Mouse (Mus musculus) adrenal gland, adult 8-10 months (tissue): ENCODE data around the gene Rtp2. TPM values are rescaled to one million over a fixed set of nuclear protein-coding genes. Genes with fewer than 3 reads are reported as not detected.
"Not testable (repeated sequence)": the region's sequence is repeated elsewhere in the genome, so short reads cannot be mapped to it uniquely, and the experiment has no call there.

ENCODE experiments used
- DNase-seq: peaks from one replicate; pipeline ENCODE4 v3.0.0; 2022
- total RNA-seq, 4 experiments: library from RNA; stranded (reverse); gene quantifications; 2 replicates each; pipeline ENCODE4 v1.2.4; 2022

Rtp2 gene
- total RNA-seq, 4 experiments from 2014 or later: not detected

DNA sequence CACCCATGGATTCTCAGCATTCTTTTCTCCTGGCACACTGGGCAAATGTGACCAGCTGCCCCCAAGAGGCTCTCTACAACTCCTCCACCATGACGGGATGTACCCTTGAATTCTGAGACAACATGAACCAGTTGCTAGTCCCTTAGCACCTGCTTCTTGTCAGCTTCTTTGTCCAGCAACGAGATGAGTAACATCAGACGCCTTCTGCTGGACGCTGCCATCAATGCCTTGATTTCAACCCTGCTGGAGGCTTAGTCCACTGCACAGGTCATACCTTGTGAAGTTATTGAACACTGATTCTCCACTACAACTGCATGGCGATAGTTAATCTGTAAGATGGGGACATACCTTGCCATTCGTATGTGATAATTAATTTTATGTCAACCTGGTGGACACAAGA, 15.5 kb upstream of the Rtp2 start:
- DNase-seq: no peak

DNA sequence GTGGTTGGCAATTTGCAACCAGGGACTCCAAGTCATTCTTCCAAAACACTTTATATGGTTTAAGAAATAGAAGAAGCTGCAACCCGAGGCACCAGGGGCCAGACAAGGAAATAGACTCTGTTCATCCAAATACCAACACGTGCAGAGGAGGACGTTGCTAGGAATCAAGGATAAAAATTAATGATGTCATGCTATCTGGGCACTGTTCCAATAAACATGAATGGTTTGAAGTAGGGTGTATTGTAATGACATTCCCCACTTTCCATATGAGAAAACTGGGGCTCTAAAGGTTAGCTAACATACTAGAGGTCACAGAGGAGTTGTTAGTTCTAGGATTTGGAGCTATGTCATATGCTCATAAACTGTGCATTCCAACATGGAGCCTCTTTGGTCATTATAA, 12.6 kb upstream of the Rtp2 start:
- no peak for DNase-seq

DNA sequence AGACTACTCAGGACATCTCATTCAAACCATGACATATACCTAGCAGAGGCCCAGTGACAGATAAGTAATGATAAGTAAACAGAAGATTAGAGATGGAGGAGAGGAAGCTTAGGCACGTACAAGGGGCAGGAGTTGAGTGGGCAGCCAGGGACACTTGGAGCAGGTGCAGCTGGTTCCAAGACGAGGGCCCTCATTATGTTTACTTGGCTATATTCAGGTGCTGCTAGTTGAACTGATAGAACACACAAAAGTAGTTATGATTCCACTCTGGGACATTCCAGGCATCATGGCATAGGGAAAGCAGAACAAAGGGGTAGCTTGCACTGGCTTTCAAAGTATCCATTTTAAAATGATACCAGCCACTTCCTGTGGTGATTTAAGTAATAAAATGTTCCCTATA, 2.2 kb upstream of the Rtp2 start:
- DNase-seq: no peak

DNA sequence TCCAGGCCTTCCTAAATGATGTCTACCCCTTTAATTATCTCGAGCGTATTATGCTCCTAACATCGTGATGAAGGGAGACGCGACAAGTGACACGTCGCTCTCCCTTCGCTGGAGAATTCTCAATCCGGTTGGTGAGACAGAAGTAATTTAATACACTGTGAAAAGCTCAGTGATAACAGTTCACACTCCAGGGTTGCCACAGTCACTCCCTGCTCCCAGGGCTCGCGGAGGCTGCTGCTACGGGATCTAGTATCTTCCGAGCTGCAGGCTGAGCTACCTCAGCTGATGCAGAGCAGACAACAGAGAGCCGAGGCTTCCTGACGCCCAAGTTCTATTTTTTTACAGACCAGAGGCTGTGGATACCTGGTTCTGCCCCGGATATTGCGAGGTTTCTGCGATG, 919 bp downstream of the Rtp2 start:
- DNase-seq: no peak

DNA sequence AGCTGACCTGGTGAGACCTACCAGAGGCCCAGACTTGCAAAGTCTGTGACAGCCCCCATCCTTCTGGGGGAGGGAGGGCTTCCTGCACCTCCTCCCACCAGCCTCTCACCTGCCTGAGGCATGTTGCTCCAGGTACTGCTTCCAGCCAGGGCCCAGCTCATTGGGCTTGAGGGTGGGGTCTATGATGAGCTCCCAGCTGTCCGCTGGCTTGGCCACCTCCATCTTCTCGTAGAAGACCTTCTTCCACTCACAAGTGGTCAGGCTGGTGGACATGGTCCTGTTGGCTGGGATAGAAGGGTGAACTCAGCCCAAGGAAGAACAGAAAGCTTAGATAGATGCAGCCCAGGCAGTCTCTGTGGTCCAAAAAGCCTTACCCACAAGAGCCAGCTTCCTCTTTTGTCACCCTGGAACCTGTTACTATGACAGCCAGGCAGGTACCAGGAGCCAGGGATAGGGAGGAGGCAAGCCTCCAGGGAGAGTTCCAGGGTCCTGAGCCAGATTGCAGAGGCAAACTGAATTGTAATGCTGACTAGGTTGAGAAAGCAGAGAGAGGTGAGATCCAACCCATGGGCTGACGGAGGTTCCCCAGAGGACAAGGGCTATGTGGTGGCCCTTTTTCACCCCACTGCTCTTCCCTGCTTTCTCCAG, 1.6 kb downstream of the Rtp2 start:
- no peak for DNase-seq

DNA sequence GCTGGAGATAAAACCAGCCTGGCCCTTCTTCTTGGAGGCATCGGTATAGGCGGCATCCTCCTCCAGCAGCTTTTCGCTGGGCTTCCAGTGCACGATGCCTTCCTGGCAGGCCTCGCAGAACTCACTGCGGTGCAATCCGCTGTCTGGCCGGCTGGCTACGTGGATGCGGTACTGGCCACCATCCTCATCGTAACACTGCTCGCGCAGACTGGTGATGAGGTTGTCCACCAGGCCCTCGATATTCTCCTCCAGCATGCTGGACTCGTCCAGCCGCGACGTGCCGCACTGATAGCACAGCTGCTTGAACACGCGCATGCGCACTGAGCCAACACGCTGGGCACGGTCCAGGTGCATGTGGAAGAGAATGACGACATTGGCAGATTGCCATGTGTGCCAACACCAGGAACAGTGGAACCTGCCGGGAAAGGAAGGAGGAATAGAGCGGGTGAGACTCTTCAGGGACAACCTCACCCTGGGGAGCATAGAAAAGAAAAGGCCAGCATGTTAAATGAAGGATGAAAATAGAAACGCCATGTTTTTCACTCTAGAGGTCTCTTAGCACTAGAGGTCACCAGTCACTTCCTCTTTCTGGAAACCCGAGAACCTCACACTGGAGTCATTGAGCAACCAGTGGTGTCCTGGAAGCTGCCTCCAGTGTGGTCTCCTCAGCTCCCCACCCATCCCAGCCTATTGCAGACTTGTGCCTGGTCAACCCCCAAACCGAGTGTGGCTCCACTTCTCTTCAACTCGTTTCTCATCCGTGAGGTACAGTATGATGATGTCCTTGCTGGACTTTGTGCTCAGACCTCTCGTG, 4.7 kb downstream of the Rtp2 start:
- DNase-seq: no peak

DNA sequence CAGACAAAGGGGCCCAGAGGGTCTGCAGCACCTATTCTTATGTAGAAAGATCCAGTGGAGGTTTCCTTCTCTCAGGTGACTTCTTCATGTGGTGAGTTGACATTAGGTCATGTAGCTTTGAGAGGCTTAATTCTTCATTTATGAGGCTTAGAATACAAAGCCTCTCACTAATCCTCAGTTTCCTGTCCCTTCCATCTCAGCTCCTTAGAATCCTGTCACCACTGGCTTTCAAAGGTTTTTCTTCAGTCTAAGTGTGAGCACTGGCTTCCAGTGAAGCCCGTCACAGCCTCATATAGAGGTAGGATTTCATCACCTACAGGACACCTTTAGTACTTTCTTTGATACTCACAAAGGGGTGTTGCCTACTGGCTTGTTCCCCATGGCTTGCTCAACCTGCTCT, 9.3 kb downstream of the Rtp2 start:
- no peak for DNase-seq

DNA sequence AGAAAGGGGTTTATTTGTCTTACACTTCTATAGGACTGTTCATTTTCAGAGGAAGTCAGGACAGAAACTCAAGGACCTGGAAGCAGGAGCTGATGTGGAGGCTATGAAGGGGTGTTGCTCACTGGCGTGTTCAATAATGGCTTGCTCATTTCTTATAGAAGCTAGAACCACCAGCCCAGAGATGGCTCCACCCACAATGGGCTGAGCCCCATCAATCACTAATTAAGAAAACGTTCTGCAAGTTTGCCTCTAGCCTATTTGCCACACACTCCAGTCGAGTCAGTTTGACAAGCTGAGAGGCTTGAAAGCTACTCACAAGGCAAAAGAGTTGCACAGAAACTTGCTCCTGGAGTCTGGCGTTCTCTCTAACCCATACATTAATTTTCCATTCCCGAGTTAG, 10.5 kb downstream of the Rtp2 start:
- DNase-seq: no peak

DNA sequence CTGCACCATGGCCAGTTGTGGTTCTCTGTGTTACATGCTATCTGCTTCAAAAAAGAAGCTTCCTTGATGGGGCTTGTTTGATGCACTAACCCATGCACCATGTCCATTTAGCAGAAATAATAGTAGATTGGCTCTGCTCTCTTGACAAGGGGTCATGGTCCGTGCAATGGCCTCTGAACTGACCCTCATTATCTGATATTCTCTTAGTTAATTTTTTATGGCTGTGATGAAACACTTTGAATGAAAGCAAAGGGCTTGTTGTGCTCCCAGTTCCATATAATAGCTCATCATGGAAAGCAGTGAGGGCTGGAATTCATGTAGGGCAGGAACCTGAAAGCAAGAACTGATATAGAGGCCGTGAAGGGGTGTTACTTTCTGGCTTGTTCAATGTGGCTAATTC, 12.8 kb downstream of the Rtp2 start:
- no peak for DNase-seq

DNA sequence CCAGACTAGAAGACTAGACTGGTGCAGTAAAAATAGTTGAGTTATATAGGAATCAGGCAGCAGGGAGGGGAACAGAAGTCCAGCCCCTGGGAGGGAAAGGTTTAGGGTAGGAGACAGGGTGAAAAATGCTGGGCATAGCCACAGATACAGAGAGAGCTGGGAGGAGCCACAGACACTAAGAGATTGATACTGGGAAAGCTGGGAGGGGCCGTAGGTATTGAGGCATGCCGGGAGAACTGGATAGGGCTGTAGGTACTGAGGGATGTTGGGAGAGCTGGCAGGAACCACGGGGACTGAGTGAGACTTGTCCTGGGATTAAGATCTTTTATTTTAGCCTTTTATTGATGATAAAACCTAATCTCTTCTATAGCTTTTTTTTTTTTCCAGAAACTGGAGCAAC, 18.8 kb downstream of the Rtp2 start:
- no peak for DNase-seq

DNA sequence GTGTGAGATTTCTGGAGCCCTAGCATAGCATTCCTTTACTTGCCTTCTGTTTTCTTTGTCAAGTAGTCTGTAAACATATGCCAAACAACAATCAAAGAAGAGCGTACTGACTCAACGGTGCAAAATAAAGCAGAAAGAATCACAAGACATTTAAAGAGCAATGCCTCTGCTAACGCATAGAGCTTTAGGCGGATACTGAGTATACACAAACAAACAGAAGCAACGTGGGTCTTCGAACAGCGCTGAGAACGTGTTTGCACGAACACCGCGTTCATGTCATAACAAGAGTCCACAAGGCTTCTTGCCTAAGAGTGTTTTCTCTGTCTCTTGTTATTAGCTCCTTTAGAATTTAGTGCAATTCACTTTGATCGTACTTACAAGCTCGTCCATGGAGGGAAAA, 19.5 kb downstream of the Rtp2 start:
- DNase-seq: no peak

DNA sequence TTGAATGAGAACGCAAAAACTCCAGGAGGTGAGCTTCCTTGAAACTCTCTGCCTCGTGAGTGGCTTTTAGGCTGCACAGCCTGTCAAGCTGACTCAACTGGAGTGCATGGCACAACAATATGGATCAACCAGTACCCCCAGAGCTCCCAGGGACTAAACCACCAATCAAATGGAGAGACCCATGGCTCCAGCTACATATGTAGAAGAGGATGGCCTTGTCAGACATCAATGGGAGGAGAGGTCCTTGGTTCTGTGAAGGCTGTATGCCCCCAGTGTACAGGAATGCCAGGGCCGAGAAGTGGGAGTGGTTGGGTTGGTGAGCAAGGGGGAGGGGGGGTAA, 23.2 kb downstream of the Rtp2 start:
- not testable (repeated sequence) for DNase-seq

DNA sequence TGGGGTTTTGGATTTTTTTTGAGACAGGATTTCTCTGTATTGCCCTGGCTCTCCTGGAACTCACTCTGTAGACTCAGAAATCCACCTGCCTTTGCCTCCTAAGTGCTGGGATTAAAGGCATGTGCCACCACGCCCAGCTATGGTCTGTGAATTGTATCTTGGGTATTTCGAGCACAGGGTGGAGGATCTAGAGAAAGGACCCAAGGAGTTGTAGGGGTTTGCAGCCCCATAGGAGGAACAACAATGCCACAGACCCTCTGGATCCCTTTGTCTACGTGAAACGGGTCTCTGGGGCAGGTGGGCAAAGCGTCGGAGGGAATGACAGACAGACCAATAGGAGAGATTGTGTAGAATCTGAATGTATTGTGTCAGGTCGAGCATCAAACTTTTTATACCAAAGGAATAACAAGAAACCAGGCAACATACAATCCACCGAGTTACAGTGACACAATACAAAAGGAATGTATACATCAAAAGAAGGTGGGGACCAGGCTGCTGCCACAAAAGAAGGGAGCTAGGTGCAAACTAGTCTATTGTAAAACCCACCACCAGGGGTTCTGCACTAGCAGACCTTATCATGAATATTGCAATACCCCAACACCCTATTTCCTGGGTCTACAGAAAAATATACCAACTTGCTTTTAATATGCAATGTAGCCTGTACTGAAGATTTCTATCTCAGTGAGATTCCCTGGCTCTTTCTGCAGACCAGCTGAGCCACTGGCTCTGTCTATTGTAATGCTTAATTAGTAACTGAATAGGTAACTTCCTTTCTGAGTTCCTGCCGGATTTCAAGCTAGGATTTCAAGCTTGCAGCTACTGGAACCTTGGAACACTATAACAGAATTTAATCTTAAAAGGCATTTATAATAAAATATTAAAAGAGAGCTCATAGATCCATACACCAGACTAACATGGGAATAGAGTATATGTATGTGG, 23.8 kb downstream of the Rtp2 start:
- not testable (repeated sequence) for DNase-seq

DNA sequence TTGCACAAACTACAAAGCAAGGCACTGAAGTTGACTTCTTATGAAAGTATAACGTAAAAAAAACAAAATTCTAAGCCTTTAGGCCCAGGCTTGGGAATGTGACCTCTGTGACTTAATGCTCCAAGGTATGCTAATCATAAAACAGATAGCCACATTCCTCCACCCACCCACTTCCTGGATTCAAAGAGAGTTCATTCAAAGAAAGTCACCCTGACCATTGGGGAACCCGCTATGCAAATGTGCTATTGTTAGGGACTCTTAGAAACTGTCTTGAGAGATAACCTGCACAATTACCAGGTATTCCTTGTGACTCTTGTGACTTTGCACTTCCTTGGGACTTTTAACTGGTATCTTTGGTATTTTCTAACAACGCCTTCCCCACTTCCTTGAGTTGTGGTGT, 25.6 kb downstream of the Rtp2 start:
- DNase-seq: not testable (repeated sequence)

DNA sequence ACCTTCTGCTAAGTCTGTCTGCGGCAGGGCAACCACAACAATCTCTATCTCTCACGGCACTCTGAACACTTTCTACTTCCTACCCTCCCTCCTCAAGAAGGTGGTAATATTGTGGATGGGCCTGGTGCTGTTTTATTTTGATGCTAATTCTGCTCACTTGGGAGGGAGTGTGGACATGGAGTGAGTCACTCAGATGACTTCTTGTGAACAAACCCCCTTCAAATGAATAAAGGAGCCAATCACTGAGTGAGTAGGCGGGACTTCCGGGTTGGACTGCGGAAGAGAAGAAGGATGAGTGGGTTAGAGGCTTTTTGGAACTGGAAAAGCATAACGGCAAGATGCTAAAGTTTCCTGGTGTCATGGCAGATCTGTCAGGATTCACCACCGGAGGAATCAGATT, 30.8 kb downstream of the Rtp2 start:
- DNase-seq: no peak

DNA sequence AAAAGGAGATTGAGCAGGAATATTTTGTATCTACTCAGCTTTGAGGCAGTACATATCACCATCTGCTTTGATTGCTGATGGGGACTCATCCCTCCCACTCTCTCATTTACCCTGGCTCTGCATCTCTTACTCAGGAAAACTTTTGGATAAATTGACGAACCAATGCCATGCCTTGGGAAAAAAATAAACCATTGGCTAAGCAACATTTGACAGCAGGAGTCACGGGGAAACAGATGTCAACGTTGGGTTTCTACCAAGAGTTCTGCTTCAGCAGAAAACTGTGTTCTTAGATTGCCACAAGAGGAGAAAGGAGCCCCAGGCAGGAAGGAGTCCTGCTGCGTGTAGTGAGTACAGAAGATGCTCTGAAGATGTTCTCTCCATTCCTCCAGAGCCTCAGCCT, 32.1 kb downstream of the Rtp2 start:
- DNase-seq: no peak

DNA sequence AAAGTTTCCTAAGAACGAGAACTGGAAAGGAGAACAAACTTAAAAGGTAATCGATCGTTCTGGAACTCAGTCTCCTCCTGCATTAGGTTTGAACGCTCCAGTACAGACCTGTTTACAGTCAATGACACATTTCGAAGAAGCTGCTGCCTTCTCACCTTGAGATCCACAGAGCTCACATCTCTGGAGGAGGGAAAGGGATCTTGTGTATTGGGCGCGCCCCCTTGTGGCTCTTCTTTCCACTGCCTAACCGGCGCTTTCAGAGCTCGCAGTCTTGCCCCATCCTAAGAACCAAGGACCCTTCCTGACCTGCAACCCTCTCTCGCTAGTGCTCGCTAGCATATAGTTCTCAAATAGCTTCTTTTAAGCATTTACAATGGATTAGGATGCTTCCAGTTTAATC, 33.4 kb downstream of the Rtp2 start:
- peak; percentile 65 for DNase-seq

DNA sequence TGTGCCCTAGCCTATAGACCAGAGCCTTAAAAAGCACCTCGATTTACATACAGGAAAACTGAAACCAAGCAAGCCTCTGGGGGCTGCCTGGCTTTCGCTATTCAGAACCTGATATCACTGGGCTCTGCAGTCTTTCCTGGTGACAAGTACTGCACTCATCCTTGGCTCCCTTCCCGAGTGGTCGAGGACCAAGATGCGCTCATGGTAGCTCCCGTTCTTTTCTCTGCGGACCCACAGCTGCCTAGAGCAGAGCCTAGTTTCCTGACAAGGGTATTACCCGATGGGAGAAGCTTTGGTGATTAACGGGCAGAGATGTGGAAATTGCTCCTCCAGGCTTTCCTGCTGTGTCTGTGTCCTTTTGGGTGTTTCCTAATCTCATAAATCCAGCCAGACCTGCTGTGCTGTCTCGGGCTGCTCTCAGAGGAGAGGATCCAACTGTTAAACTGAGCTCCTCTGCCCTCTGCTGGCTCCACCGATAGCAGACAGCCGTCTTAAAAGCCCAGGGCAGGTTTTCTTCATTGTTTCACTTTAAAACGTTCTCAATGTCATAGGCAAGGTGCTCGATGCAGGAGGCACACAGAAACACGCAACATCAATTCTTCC, 34.1 kb downstream of the Rtp2 start:
- DNase-seq: peak; percentile 83

DNA sequence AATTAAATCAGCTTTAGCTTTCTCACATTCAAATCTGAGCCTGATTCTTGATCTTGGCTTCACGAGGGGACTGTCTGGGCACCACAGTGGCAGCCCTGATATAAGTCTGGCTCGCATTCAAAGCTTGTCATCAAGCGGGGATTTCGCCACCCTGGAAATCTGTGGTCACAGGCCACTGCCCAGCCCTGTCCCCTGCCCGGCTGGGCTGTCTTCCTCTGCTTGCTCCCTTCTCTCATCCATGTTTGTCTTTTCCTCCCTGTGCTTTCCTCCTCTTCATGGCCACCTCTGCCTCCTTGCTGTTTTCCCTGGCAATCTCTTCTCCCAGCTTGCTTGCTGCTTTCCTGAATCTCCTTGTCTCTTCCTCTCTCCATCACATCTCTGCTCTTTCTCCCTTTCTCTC, 34.7 kb downstream of the Rtp2 start:
- peak; percentile 24 for DNase-seq

DNA sequence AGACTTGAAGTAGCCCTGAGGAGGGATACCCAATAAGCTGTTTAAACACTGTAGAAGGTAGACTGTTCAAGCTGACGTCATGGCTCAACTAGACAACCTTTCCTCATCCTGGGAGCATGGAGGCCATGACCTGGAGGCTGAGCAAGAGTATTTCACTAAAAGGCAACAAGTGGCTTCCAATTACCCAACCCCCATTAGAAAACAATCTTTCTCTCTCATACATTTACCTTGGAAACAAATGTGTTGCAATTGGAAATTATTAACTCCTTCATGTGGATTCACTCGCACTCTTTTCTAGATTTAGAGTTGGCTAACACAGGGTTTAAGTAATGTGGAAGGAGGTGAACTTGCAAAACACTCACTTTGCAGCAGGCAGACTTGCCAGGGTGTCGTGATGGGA, 37.1 kb downstream of the Rtp2 start:
- DNase-seq: no peak

DNA sequence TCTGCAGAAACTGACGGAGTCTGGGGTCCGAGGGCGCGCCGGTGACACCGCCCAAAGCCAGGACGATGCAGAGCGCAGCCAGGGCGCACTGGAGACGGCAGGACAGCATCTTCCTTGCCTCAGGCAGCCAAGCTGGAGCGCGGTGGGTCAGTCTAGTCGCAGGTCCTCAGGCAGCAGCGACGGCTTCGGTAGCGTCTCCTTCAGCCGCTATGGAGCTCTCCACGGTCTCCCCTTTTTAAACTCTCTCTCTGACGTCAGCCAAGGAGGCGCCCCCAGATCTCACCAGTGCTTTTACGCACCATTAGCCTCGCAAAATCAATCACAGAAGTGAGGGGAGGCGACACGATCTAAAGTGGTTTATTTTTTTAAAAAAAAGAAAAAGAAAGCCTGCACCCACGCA, 41.6 kb downstream of the Rtp2 start, which contains the start of gene Sst:
Gene Sst (minus strand): TSS at position 323 of the 400 bp plus-strand sequence.
- DNase-seq: no peak

DNA sequence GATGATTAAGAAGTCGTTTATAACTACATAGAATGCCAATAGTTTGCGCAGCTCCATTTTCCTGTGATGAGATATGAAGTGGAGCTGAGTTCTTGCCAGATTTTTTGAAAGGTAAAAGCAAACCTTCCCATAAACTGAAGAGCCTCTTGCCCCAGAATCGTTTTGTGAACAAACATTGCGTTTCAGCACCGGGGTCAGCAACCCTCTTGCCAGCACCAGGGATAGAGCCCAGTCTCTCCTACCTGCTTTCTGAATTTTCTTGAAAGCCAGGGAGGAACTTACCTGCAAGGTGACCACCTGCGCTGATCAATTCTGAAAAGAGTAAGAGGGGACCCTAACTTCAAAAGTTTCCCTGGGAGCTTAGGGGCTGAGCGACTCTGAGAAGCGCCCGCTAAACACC, 42.0 kb downstream of the Rtp2 start:
- no peak for DNase-seq
